In genomic region chr11:11995371-11995770, GRCm38 (mm10) we compare ENCODE assay signal across 28 mouse cellular contexts. TPM values are rescaled to one million over a fixed set of nuclear protein-coding genes. Genes with fewer than 3 reads are reported as not detected.
DNase-seq lines count a peak whose midpoint lies in the region; ATAC-seq and TF ChIP-seq lines count a peak whose summit lies in the region.
"Had no signal": no experiment of that assay in that cellular context is flagged by ENCODE, and none has a peak within 500 bp of the region (broad histone marks: within the 10 kb centered on the region; RNA-seq: fewer than 3 reads in every experiment).

No protein-coding gene starts in this region.

- no peak for ATAC-seq in heart, embryonic 16.5 days (replicated peaks; ENCODE audit: extremely low read depth, insufficient read depth, low FRiP score)
- ATAC-seq: forebrain, embryonic 15.5 days; hindbrain, postnatal 0 days; inflammation-experienced regulatory T-cells, adult 6 months; intestine, embryonic 16.5 days; Patski had no signal

- H3K9me3 ChIP-seq in heart, embryonic 16.5 days (replicated peaks; ENCODE audit: control insufficient read depth, low read length), result no peaks in the 10 kb centered on the region
- H3K9me3 ChIP-seq: embryonic facial prominence, embryonic 12.5 days; embryonic facial prominence, embryonic 15.5 days; forebrain, embryonic 12.5 days; forebrain, embryonic 15.5 days; G1E; heart, embryonic 10.5 days had no signal

- H3K4me1 ChIP-seq in heart, adult 2 months (ENCODE audit: control insufficient read depth, insufficient read depth, low read length), result peaks cover 7% of the 10 kb centered on the region
- H3K4me1 ChIP-seq in heart, embryonic 16.5 days (ENCODE audit: control insufficient read depth, insufficient read depth, low read length), result peaks cover 60% of the 10 kb centered on the region
- H3K4me1 ChIP-seq: embryonic facial prominence, embryonic 12.5 days; embryonic facial prominence, embryonic 15.5 days; forebrain, embryonic 12.5 days; forebrain, embryonic 15.5 days had no signal

- no peak overlapping the region for H3K4me3 ChIP-seq in heart, adult 2 months
- H3K4me3 ChIP-seq in heart, embryonic 16.5 days (ENCODE audit: low read length), result no peak overlapping the region
- H3K4me3 ChIP-seq: embryonic facial prominence, embryonic 12.5 days; embryonic facial prominence, embryonic 15.5 days; forebrain, embryonic 12.5 days; forebrain, embryonic 15.5 days; heart, embryonic 10.5 days had no signal

- peak overlapping the region; percentile 86 for H3K27ac ChIP-seq in heart, adult 2 months
- peak overlapping the region; percentile 21; the same call in 1 of the 2 replicates for H3K27ac ChIP-seq in heart, embryonic 16.5 days (ENCODE audit: low read length)
- H3K27ac ChIP-seq: embryonic facial prominence, embryonic 12.5 days; embryonic facial prominence, embryonic 15.5 days; forebrain, embryonic 12.5 days; forebrain, embryonic 15.5 days; heart, embryonic 10.5 days; hindbrain, embryonic 14.5 days; hindbrain, postnatal 0 days had no signal

- H3K27me3 ChIP-seq in heart, adult 2 months (ENCODE audit: control insufficient read depth, insufficient read depth, low read length), result no peaks in the 10 kb centered on the region
- no peaks in the 10 kb centered on the region for H3K27me3 ChIP-seq in heart, embryonic 16.5 days (ENCODE audit: control insufficient read depth, insufficient read depth, low read length)
- H3K27me3 ChIP-seq: CH12.LX; embryonic facial prominence, embryonic 12.5 days; embryonic facial prominence, embryonic 15.5 days; forebrain, embryonic 12.5 days; forebrain, embryonic 15.5 days; Patski had no signal

- H3K4me2 ChIP-seq in heart, embryonic 16.5 days (ENCODE audit: low read depth, low read length), result no peak overlapping the region
- H3K4me2 ChIP-seq: embryonic facial prominence, embryonic 12.5 days; embryonic facial prominence, embryonic 15.5 days; forebrain, embryonic 12.5 days; forebrain, embryonic 15.5 days; hindbrain, embryonic 14.5 days had no signal

- no peak overlapping the region for H3K9ac ChIP-seq in heart, adult 2 months (ENCODE audit: low read depth, low read length)
- H3K9ac ChIP-seq in heart, embryonic 16.5 days (ENCODE audit: low read length), result no peak overlapping the region
- H3K9ac ChIP-seq: embryonic facial prominence, embryonic 12.5 days; embryonic facial prominence, embryonic 15.5 days; forebrain, embryonic 12.5 days; forebrain, embryonic 15.5 days; hindbrain, embryonic 14.5 days had no signal

- intact Hi-C loops in heart, adult 2 months (cut with DNase I), result no loop called here
- intact Hi-C loops in left cerebral cortex, postnatal 4 days (cut with DNase I), result no loop called here

- no peak for TF ChIP-seq EP300 in heart, adult 2 months (IDR thresholded peaks at IDR 0.05; ENCODE audit: insufficient read depth, low read depth, low read length)

- peaks cover 31% of the 10 kb centered on the region for H3K36me3 ChIP-seq in heart, adult 2 months (ENCODE audit: control insufficient read depth, insufficient read depth, low read length)
- no peaks in the 10 kb centered on the region for H3K36me3 ChIP-seq in heart, embryonic 16.5 days (ENCODE audit: control insufficient read depth, insufficient read depth)
- H3K36me3 ChIP-seq: embryonic facial prominence, embryonic 15.5 days; forebrain, embryonic 15.5 days; G1E had no signal

- no peak for DNase-seq in heart, adult 2 months
- DNase-seq in heart, adult 9 months (ENCODE audit: low spot score in 2 of 2), result no peak
- DNase-seq in heart, adult 18-20 months, result no peak
- DNase-seq in fat pad, adult 2 months (ENCODE audit: extremely low read depth, low read depth, low spot score), result peak; percentile 61
- no peak for DNase-seq in left cerebral cortex, postnatal 4 days
- DNase-seq: adrenal gland, postnatal 14 days; B cell, adult 2 months; cerebellum, adult 11 months; cerebellum, adult 2 months; cerebellum, adult 9-11 months; cerebellum, postnatal 25 days; gastrocnemius, postnatal 14 days; heart, postnatal 4 days; kidney, adult 18-20 months; kidney, adult 9 months had no signal

- 91% methylated on average over 1 of the region's 1 CpGs for WGBS in heart, adult 2 months
- WGBS in heart, embryonic 16.5 days, result 89% methylated on average over 1 of the region's 1 CpGs

- peaks cover 2% of the 10 kb centered on the region for H3K79me2 ChIP-seq in heart, adult 2 months (replicated peaks; ENCODE audit: control insufficient read depth, insufficient read depth, low read length)

- no peak for TF ChIP-seq POLR2A in heart, adult 2 months (IDR thresholded peaks at IDR 0.05; ENCODE audit: insufficient read depth, low read depth, low read length)

- TF ChIP-seq CTCF in heart, adult 2 months (IDR thresholded peaks at IDR 0.05), result no peak

RNA-seq across cellular contexts. Expression of gene Grb10, which starts 43.1 kb away (rescaled TPM):
- total RNA-seq in heart, adult 2 months (2021), result 10 to 100 TPM; 65.1 to 66.2 TPM
- 36.9 and 63.5 TPM in 2 replicates for polyA plus RNA-seq in heart, adult 2 months (2012; rRNA removed)
- polyA plus RNA-seq in heart, embryonic 16.5 days (2015; fragmentation: Nextera tagmentation; extraction: Ambion mirVana), result 496 and 553 TPM in 2 replicates
- total RNA-seq in heart, adult 18-20 months (2021), result 10 to 100 TPM; 55.7 to 65.7 TPM
- 10 to 100 TPM; 46.2 to 52.1 TPM for total RNA-seq in left cerebral cortex, postnatal 4 days (2021)
- polyA plus RNA-seq: G1E; inflammation-experienced regulatory T-cells, adult 6 months had no signal
